ENCODE assay signal across 18 mouse cellular contexts in the genomic region with DNA sequence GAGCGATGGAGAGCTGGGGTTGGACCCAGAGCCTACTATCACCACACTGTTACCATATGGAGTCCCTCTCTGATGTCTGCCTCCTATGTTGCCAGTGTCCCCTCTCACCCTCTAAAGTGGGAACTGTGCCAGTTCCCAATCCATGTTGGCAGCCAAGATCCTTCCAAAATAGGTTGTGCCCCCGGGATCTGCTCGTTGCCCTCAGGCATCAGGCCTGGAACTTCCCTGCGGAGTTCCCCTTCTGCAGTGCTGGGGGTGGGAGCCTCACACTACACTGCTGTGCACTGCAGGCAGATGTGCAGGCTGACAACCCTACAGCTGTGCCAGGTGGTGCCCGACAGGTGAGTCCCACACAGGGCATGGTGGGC. TPM values are rescaled to one million over a fixed set of nuclear protein-coding genes. Genes with fewer than 3 reads are reported as not detected.
DNase-seq lines count a peak whose midpoint lies in the region; ATAC-seq and TF ChIP-seq lines count a peak whose summit lies in the region.
"Had no signal": no experiment of that assay in that cellular context is flagged by ENCODE, and none has a peak within 500 bp of the region (broad histone marks: within the 10 kb centered on the region; RNA-seq: fewer than 3 reads in every experiment).

No protein-coding gene starts in this region.

- WGBS in embryonic facial prominence, embryonic 13.5 days = 71% methylated on average over 5 of the region's 5 CpGs
- 80% methylated on average over 5 of the region's 5 CpGs for WGBS in embryonic facial prominence, embryonic 10.5 days
- 45% methylated on average over 5 of the region's 5 CpGs for WGBS in heart, postnatal 0 days
- 73% methylated on average over 5 of the region's 5 CpGs for WGBS in lung, embryonic 15.5 days
- WGBS in stomach, embryonic 16.5 days = 78% methylated on average over 5 of the region's 5 CpGs

- TF ChIP-seq EP300 in heart, postnatal 0 days (IDR thresholded peaks at IDR 0.05; ENCODE audit: low read depth) = no peak

- H3K36me3 ChIP-seq in embryonic facial prominence, embryonic 13.5 days = peaks cover 15% of the 10 kb centered on the region
- peaks cover 13% of the 10 kb centered on the region; the same call in 1 of the 2 replicates for H3K36me3 ChIP-seq in embryonic facial prominence, embryonic 10.5 days (replicated peaks)
- no peaks in the 10 kb centered on the region; the same call in 1 of the 2 replicates for H3K36me3 ChIP-seq in heart, postnatal 0 days (replicated peaks; ENCODE audit: control insufficient read depth, insufficient read depth, low read length)
- H3K36me3 ChIP-seq in lung, embryonic 15.5 days = no peaks in the 10 kb centered on the region
- no peaks in the 10 kb centered on the region for H3K36me3 ChIP-seq in stomach, embryonic 16.5 days (ENCODE audit: control insufficient read depth, insufficient read depth, low read length)
- H3K36me3 ChIP-seq: hindbrain, embryonic 13.5 days; intestine, embryonic 15.5 days had no signal

- H3K4me1 ChIP-seq in embryonic facial prominence, embryonic 13.5 days = peaks cover 59% of the 10 kb centered on the region
- peaks cover 44% of the 10 kb centered on the region for H3K4me1 ChIP-seq in embryonic facial prominence, embryonic 10.5 days
- peaks cover 46% of the 10 kb centered on the region for H3K4me1 ChIP-seq in heart, postnatal 0 days (ENCODE audit: control insufficient read depth, insufficient read depth)
- peaks cover 62% of the 10 kb centered on the region for H3K4me1 ChIP-seq in lung, embryonic 15.5 days
- peaks cover 32% of the 10 kb centered on the region for H3K4me1 ChIP-seq in stomach, embryonic 16.5 days (ENCODE audit: control insufficient read depth, insufficient read depth, low read length)

- DNase-seq in embryonic facial prominence, embryonic 10.5 days (ENCODE audit: low spot score) = no peak
- peak; percentile 24 for DNase-seq in heart, postnatal 0 days (ENCODE audit: low spot score)
- no peak for DNase-seq in heart, adult 9 months (ENCODE audit: low spot score in 2 of 2)
- no peak for DNase-seq in lung, postnatal 36 days
- no peak for DNase-seq in cerebellum, adult 9-11 months
- DNase-seq: embryo, embryonic 11 days; kidney, postnatal 14 days; right cerebral cortex, postnatal 4 days; thymus, adult 18-20 months had no signal

- H3K4me2 ChIP-seq in embryonic facial prominence, embryonic 13.5 days = no peak overlapping the region
- no peak overlapping the region for H3K4me2 ChIP-seq in heart, postnatal 0 days (ENCODE audit: low read depth, low read length)
- no peak overlapping the region for H3K4me2 ChIP-seq in lung, embryonic 15.5 days
- H3K4me2 ChIP-seq in stomach, embryonic 16.5 days (ENCODE audit: low read depth, low read length) = no peak overlapping the region
- H3K4me2 ChIP-seq: hindbrain, embryonic 13.5 days; intestine, embryonic 15.5 days; liver, embryonic 12.5 days had no signal

- H3K4me3 ChIP-seq in embryonic facial prominence, embryonic 13.5 days = no peak overlapping the region
- H3K4me3 ChIP-seq in embryonic facial prominence, embryonic 10.5 days = no peak overlapping the region
- no peak overlapping the region for H3K4me3 ChIP-seq in heart, postnatal 0 days (ENCODE audit: low read depth, low read length)
- H3K4me3 ChIP-seq in lung, embryonic 15.5 days = no peak overlapping the region
- H3K4me3 ChIP-seq in stomach, embryonic 16.5 days (replicated peaks; ENCODE audit: low read length) = no peak overlapping the region
- H3K4me3 ChIP-seq: erythroblast, embryonic 14.5 days; hindbrain, embryonic 13.5 days; intestine, embryonic 15.5 days; liver, embryonic 12.5 days had no signal

- ATAC-seq in embryonic facial prominence, embryonic 13.5 days (ENCODE audit: insufficient number of reproducible peaks, insufficient read depth, low FRiP score, low TSS enrichment, low read depth) = no peak
- ATAC-seq in heart, postnatal 0 days (ENCODE audit: insufficient read depth, low read depth) = peak; percentile 15; the same call in 1 of the 2 replicates
- ATAC-seq in lung, embryonic 15.5 days (ENCODE audit: borderline replicate concordance, extremely low read depth, low FRiP score, low TSS enrichment) = 0 out of 2 replicates have a peak, but pooled peaks have one; percentile 21
- no peak for ATAC-seq in stomach, embryonic 16.5 days (ENCODE audit: insufficient read depth, low FRiP score)
- ATAC-seq: CD4-positive, CD25-positive, alpha-beta regulatory T cell, adult 4 months; forebrain, embryonic 16.5 days; intestine, embryonic 15.5 days; liver, embryonic 12.5 days had no signal

- H3K27me3 ChIP-seq in embryonic facial prominence, embryonic 13.5 days = no peaks in the 10 kb centered on the region
- no peaks in the 10 kb centered on the region for H3K27me3 ChIP-seq in embryonic facial prominence, embryonic 10.5 days (replicated peaks; ENCODE audit: low read depth, poor library complexity, severe bottlenecking)
- no peaks in the 10 kb centered on the region for H3K27me3 ChIP-seq in heart, postnatal 0 days (ENCODE audit: control insufficient read depth, insufficient read depth, low read length)
- H3K27me3 ChIP-seq in lung, embryonic 15.5 days = no peaks in the 10 kb centered on the region
- H3K27me3 ChIP-seq in stomach, embryonic 16.5 days (ENCODE audit: control insufficient read depth, insufficient read depth, low read length) = no peaks in the 10 kb centered on the region
- H3K27me3 ChIP-seq: hindbrain, embryonic 13.5 days; intestine, embryonic 15.5 days; liver, embryonic 12.5 days had no signal

- 0 out of 2 replicates have a peak overlapping the region, but pooled peaks have one; percentile 22 for H3K27ac ChIP-seq in embryonic facial prominence, embryonic 13.5 days
- no peak overlapping the region for H3K27ac ChIP-seq in embryonic facial prominence, embryonic 10.5 days (replicated peaks)
- H3K27ac ChIP-seq in heart, postnatal 0 days (ENCODE audit: low read depth) = peak overlapping the region; percentile 23; the same call in 1 of the 2 replicates
- no peak overlapping the region for H3K27ac ChIP-seq in lung, embryonic 15.5 days
- H3K27ac ChIP-seq in stomach, embryonic 16.5 days (ENCODE audit: low read length) = peak overlapping the region; percentile 73
- H3K27ac ChIP-seq: hindbrain, embryonic 13.5 days; intestine, embryonic 15.5 days had no signal

- H3K9me3 ChIP-seq in embryonic facial prominence, embryonic 13.5 days = no peaks in the 10 kb centered on the region
- no peaks in the 10 kb centered on the region for H3K9me3 ChIP-seq in embryonic facial prominence, embryonic 10.5 days
- no peaks in the 10 kb centered on the region for H3K9me3 ChIP-seq in heart, postnatal 0 days (replicated peaks; ENCODE audit: control insufficient read depth, low read length)
- H3K9me3 ChIP-seq in lung, embryonic 15.5 days = no peaks in the 10 kb centered on the region
- no peaks in the 10 kb centered on the region for H3K9me3 ChIP-seq in stomach, embryonic 16.5 days (replicated peaks; ENCODE audit: control insufficient read depth, low read length)
- H3K9me3 ChIP-seq: hindbrain, embryonic 13.5 days; intestine, embryonic 15.5 days; liver, embryonic 12.5 days had no signal

- no peak overlapping the region for H3K9ac ChIP-seq in embryonic facial prominence, embryonic 13.5 days
- no peak overlapping the region for H3K9ac ChIP-seq in heart, postnatal 0 days (replicated peaks; ENCODE audit: low read depth, low read length)
- H3K9ac ChIP-seq in lung, embryonic 15.5 days = no peak overlapping the region
- no peak overlapping the region for H3K9ac ChIP-seq in stomach, embryonic 16.5 days (ENCODE audit: low read length)
- H3K9ac ChIP-seq: hindbrain, embryonic 13.5 days; intestine, embryonic 15.5 days; liver, embryonic 12.5 days had no signal

- no peak for TF ChIP-seq CTCF in heart, postnatal 0 days (IDR thresholded peaks at IDR 0.05; ENCODE audit: low read depth)

RNA-seq across cellular contexts. Expression of a gene that starts 19.8 kb away (rescaled TPM):
- 3.2 and 3.3 TPM in 2 replicates for polyA plus RNA-seq in embryonic facial prominence, embryonic 13.5 days (2015; fragmentation: Nextera tagmentation; extraction: Ambion mirVana)
- polyA plus RNA-seq in embryonic facial prominence, embryonic 10.5 days (2016; fragmentation: Nextera tagmentation; extraction: Ambion mirVana) = 1.4 and 1.9 TPM in 2 replicates
- total RNA-seq in heart, postnatal 0 days (2014; rRNA removed; ENCODE audit: low replicate concordance) = 6.6 and 23.1 TPM in 2 replicates
- 0.99 and 1.4 TPM in 2 replicates for polyA plus RNA-seq in heart, postnatal 0 days (2015; fragmentation: Nextera tagmentation; extraction: Ambion mirVana)
- polyA plus RNA-seq in lung, embryonic 15.5 days (2015; fragmentation: Nextera tagmentation; extraction: Ambion mirVana) = 2.1 and 2.9 TPM in 2 replicates
- polyA plus RNA-seq in stomach, embryonic 16.5 days (2015; fragmentation: Nextera tagmentation; extraction: Ambion mirVana) = 2.8 and 3.0 TPM in 2 replicates

RNA-seq across cellular contexts. Expression of a gene that starts 44.7 kb away (rescaled TPM):
- polyA plus RNA-seq in embryonic facial prominence, embryonic 13.5 days (2015; fragmentation: Nextera tagmentation; extraction: Ambion mirVana) = 13.0 and 13.1 TPM in 2 replicates
- polyA plus RNA-seq in embryonic facial prominence, embryonic 10.5 days (2016; fragmentation: Nextera tagmentation; extraction: Ambion mirVana) = 3.4 and 3.7 TPM in 2 replicates
- 3.5 and 5.8 TPM in 2 replicates for total RNA-seq in heart, postnatal 0 days (2014; rRNA removed; ENCODE audit: low replicate concordance)
- 2.5 and 2.8 TPM in 2 replicates for polyA plus RNA-seq in heart, postnatal 0 days (2015; fragmentation: Nextera tagmentation; extraction: Ambion mirVana)
- 4.5 and 7.8 TPM in 2 replicates for polyA plus RNA-seq in lung, embryonic 15.5 days (2015; fragmentation: Nextera tagmentation; extraction: Ambion mirVana)
- 8.5 and 8.8 TPM in 2 replicates for polyA plus RNA-seq in stomach, embryonic 16.5 days (2015; fragmentation: Nextera tagmentation; extraction: Ambion mirVana)

Comparison
In these comparisons a context has a peak if more than half of its experiments do, and no peak if none do; other contexts are left out.
1. H3K27ac ChIP-seq: peak in embryonic facial prominence, embryonic 13.5 days (single experiment), heart, postnatal 0 days (single experiment) and stomach, embryonic 16.5 days (single experiment); none in embryonic facial prominence, embryonic 10.5 days (single experiment) and lung, embryonic 15.5 days (single experiment).
2. ATAC-seq: peak in heart, postnatal 0 days (single experiment) and lung, embryonic 15.5 days (single experiment); none in embryonic facial prominence, embryonic 13.5 days (single experiment) and stomach, embryonic 16.5 days (single experiment).